Mouse (Mus musculus) CH12.LX (cell line): ENCODE measurements at regions not wholly inside any gene's neighbourhood (a gene's known extent, or its start where the extent isn't known, plus 50 kb on each side); places are given as distances from the start of the nearest gene placed in this dataset.

Experiments used
- DNase-seq: peaks from one replicate; pipeline ENCODE4 v3.0.0-alpha.2; 2013; ENCODE audit errors: extremely low read depth
- H3K27ac ChIP-seq: 2 replicates; pipeline ENCODE4 v1.5.1; 2012; ENCODE audit warnings: low read depth, mild to moderate bottlenecking, control low read depth, moderate library complexity; ENCODE audit not compliant: insufficient read depth
- H3K27me3 ChIP-seq: replicated peaks from 2 replicates; pipeline ENCODE3; 2012; ENCODE audit warnings: inconsistent platforms
- H3K36me3 ChIP-seq, 2 experiments: replicated peaks in 1 of 2; 2 replicates each; pipeline versions ENCODE3 to v1.6.1; 2012; ENCODE audit warnings: inconsistent platforms in 1 of 2, low read length in 1 of 2, mild to moderate bottlenecking in 1 of 2, mixed read lengths in 1 of 2, moderate library complexity in 1 of 2; ENCODE audit not compliant: control insufficient read depth in 1 of 2, insufficient read depth in 1 of 2
- H3K4me1 ChIP-seq, 2 experiments: 2 replicates each; pipeline ENCODE4 v1.6.1; 2012; ENCODE audit warnings: inconsistent platforms in 1 of 2, moderate library complexity in 1 of 2; ENCODE audit not compliant: insufficient read depth in 2 of 2, control insufficient read depth in 1 of 2
- H3K4me2 ChIP-seq: 2 replicates; pipeline ENCODE4 v1.6.1; 2012; ENCODE audit warnings: low read depth, mild to moderate bottlenecking, control low read depth; ENCODE audit not compliant: poor library complexity, insufficient read depth, severe bottlenecking
- H3K4me3 ChIP-seq, 3 experiments: fragments of 150-350 bp in 1 of 3; sonication (generic) in 1 of 3; replicated peaks in 1 of 3; 2 replicates each; pipeline versions ENCODE3 to v1.5.1; 2011 to 2012; ENCODE audit warnings: low read depth in 2 of 3, low read length in 2 of 3, mild to moderate bottlenecking in 2 of 3, moderate library complexity in 2 of 3, control low read depth in 1 of 3, improper control_type of control experiment in 1 of 3, inconsistent platforms in 1 of 3, mixed read lengths in 1 of 3; ENCODE audit not compliant: poor library complexity in 1 of 3
- H3K79me2 ChIP-seq: replicated peaks from 2 replicates; pipeline ENCODE4 v1.6.1; 2012; ENCODE audit warnings: mild to moderate bottlenecking, moderate library complexity; ENCODE audit not compliant: control insufficient read depth, poor library complexity, insufficient read depth, severe bottlenecking; ENCODE audit errors: extremely low read depth
- H3K9ac ChIP-seq: 2 replicates; pipeline ENCODE4 v1.6.1; 2012; ENCODE audit warnings: low read depth, mild to moderate bottlenecking, control low read depth, moderate library complexity; ENCODE audit not compliant: insufficient read depth
- H3K9me3 ChIP-seq: replicated peaks from 2 replicates; pipeline ENCODE3; 2012; ENCODE audit warnings: low read length, inconsistent platforms, mixed read lengths
- CHD1 ChIP-seq: IDR thresholded peaks from 2 replicates; pipeline ENCODE4 v1.6.1; 2012; ENCODE audit warnings: low read depth, low read length, improper control_type of control experiment, inconsistent platforms
- E2F4 ChIP-seq: IDR thresholded peaks from 2 replicates; pipeline ENCODE4 v1.6.1; 2011; ENCODE audit warnings: low read depth, low read length, improper control_type of control experiment; ENCODE audit not compliant: insufficient replicate concordance
- EP300 ChIP-seq: IDR thresholded peaks from 2 replicates; pipeline ENCODE4 v1.6.1; 2011; ENCODE audit warnings: low read length, improper control_type of control experiment
- ETS1 ChIP-seq: conservative IDR thresholded peaks from 2 replicates; pipeline ENCODE4 v1.6.1; 2012; ENCODE audit warnings: low read depth, mild to moderate bottlenecking, inconsistent platforms, low read length, improper control_type of control experiment, moderate library complexity
- HCFC1 ChIP-seq: IDR thresholded peaks from 2 replicates; pipeline ENCODE4 v1.6.1; 2012; ENCODE audit warnings: low read depth, mild to moderate bottlenecking, inconsistent platforms, low read length, improper control_type of control experiment
- IRF4 ChIP-seq: IDR thresholded peaks from 2 replicates; pipeline ENCODE4 v1.6.1; 2014; ENCODE audit warnings: low read depth, mild to moderate bottlenecking, inconsistent platforms, low read length, improper control_type of control experiment
- JUN ChIP-seq: IDR thresholded peaks from 2 replicates; pipeline ENCODE4 v1.6.1; 2011; ENCODE audit warnings: low read depth, mild to moderate bottlenecking, low read length, improper control_type of control experiment, moderate library complexity; ENCODE audit not compliant: insufficient read depth
- MAFK ChIP-seq: IDR thresholded peaks from 2 replicates; pipeline ENCODE4 v1.6.1; 2011; ENCODE audit warnings: low read length, improper control_type of control experiment; ENCODE audit not compliant: insufficient replicate concordance
- MAZ ChIP-seq: IDR thresholded peaks from 2 replicates; pipeline ENCODE4 v1.6.1; 2012; ENCODE audit warnings: low read depth, mild to moderate bottlenecking, inconsistent platforms, low read length, improper control_type of control experiment, moderate library complexity
- MEF2A ChIP-seq: IDR thresholded peaks from 2 replicates; pipeline ENCODE4 v1.6.1; 2014; ENCODE audit warnings: low read depth, mild to moderate bottlenecking, inconsistent platforms, low read length, improper control_type of control experiment, borderline replicate concordance
- MXI1 ChIP-seq: IDR thresholded peaks from 2 replicates; pipeline ENCODE4 v1.6.1; 2011; ENCODE audit warnings: mild to moderate bottlenecking, low read depth, low read length, improper control_type of control experiment
- MYC ChIP-seq: IDR thresholded peaks from 2 replicates; pipeline ENCODE4 v1.6.1; 2011; ENCODE audit warnings: low read depth, mild to moderate bottlenecking, improper control_type of control experiment, low read length
- NELFE ChIP-seq: IDR thresholded peaks from 2 replicates; pipeline ENCODE4 v1.6.1; 2011; ENCODE audit warnings: low read depth, low read length, improper control_type of control experiment
- NRF1 ChIP-seq: IDR thresholded peaks from 2 replicates; pipeline ENCODE4 v1.6.1; 2014; ENCODE audit warnings: low read depth, mild to moderate bottlenecking, inconsistent platforms, low read length, improper control_type of control experiment, moderate library complexity
- POLR2A ChIP-seq: IDR thresholded peaks from 2 replicates; pipeline ENCODE4 v1.6.1; 2011; ENCODE audit warnings: low read depth, mild to moderate bottlenecking, improper control_type of control experiment, low read length
- SIN3A ChIP-seq: IDR thresholded peaks from 2 replicates; pipeline ENCODE4 v1.6.1; 2012; ENCODE audit warnings: low read length, improper control_type of control experiment, inconsistent platforms
- SMC3 ChIP-seq: IDR thresholded peaks from 2 replicates; pipeline ENCODE4 v1.6.1; 2011; ENCODE audit warnings: low read depth, low read length, improper control_type of control experiment
- TCF12 ChIP-seq: IDR thresholded peaks from 2 replicates; pipeline ENCODE4 v1.6.1; 2014; ENCODE audit warnings: low read depth, mild to moderate bottlenecking, inconsistent platforms, low read length, improper control_type of control experiment
- USF2 ChIP-seq: conservative IDR thresholded peaks from 2 replicates; pipeline ENCODE4 v1.6.1; 2011; ENCODE audit warnings: low read depth, low read length, improper control_type of control experiment
- ZKSCAN1 ChIP-seq: IDR thresholded peaks from 2 replicates; pipeline ENCODE4 v1.6.1; 2012; ENCODE audit warnings: low read depth, inconsistent platforms, low read length, improper control_type of control experiment, borderline replicate concordance
- dilution Hi-C: fragments of 300-500 bp; cut with MboI; formaldehyde crosslinking; loops from 2 replicates; pipeline ENCODE4 v1.14.3; 2020; ENCODE audit warnings: low sequenced_read_pairs; ENCODE audit not compliant: extremely low pct_unique_long_range_greater_than_20kb, extremely low pct_ligation_motif_present
- in situ Hi-C: fragments of 300-500 bp; cut with MboI; formaldehyde crosslinking; loops from 3 replicates; pipeline ENCODE4 v1.14.3; 2019; ENCODE audit warnings: low sequenced_read_pairs, low pct_ligation_motif_present, low pct_unique_long_range_greater_than_20kb, mixed read lengths

DNA sequence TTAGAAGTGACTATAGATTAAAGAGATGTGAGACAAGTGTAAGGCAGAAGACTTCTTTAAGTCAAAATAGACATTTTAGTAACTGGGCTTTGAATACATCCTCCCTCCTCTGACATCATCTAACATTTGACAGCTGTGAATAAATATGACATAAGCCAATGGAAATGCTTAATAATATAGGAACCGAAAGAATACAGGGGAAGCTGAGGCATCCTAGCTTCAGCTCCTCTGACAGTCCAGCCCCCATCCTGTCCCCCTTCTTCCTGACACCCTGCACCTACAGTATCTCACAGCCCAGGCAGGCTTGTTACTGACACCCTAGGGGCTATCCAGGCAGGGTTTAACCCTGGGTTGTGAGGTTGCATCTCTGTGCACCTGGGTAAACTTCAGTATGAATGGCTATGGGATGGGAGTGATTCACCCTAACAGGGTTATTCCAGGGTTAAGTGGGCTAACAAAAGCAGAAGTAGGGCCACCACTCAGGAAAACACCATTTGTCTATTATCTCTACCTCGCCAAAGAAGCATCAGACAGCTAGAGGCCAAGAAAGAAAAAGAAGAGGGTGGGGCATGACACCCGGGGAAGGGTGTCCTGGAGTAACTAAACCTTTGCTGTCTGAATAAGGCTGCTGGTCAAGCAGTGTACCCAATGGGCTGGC is 158.6 kb upstream of the Dyrk2 start (continued):
- no peak for TF ChIP-seq NELFE
- no peak for TF ChIP-seq HCFC1
- no peak for TF ChIP-seq MXI1
- TF ChIP-seq POLR2A, result no peak
- no peak for TF ChIP-seq CHD1
- peak; percentile 48 for TF ChIP-seq IRF4
- TF ChIP-seq EP300, result peak; percentile 67; the same call in 1 of the 2 replicates
- TF ChIP-seq JUN, result peak; percentile 17; the same call in 1 of the 2 replicates

DNA sequence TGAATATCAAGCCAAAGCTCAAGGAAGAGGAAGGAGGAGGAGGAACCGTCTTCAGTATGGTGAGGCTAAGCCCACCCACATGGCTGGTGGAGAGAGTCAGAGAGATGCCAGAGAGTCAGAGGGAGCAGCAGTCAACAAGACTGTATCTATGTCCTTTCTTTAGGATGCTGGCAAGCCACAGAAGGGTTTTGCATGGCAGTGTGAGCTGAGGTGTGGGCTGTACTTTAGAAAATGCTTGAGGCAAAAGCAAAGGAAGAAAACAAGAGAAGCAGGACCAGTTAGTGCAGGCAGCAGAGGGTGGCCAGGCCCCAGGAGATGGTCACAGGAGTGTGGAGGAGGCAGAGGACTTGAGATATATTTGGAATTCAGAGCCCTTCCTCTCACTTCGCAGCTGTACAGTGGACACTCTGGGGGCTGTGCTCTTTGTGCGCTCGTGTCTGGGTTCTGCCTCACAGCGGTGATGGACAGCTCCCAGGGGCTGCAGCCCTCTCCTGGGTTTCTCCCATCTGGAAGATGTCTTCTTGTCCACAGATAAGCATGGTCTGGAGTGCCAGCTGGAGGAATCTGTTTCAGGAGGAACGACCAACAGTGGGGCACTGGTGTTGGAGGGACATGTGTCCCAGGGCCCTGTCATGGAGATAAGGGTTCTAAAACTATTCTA is 157.4 kb upstream of the Dyrk2 start:
- Histone ChIP-seq H3K9me3 (no peaks in the 10 kb centered on the region), H3K4me2 (no peak overlapping the region), H3K9ac (no peak overlapping the region), H3K36me3 (no peaks in the 10 kb centered on the region), H3K27ac (no peak overlapping the region), H3K4me3 (no peak overlapping the region), H3K79me2 (no peaks in the 10 kb centered on the region), H3K27me3 (no peaks in the 10 kb centered on the region), H3K4me1 (peaks cover 0 to 62% of the 10 kb centered on the region in 2 experiments; a peak in 2 of 4 replicates)
- dilution Hi-C loops, result no loop called here
- TF ChIP-seq MYC (no peak), ZKSCAN1 (no peak), USF2 (no peak), MAFK (no peak), MAZ (no peak), SIN3A (no peak), MEF2A (no peak), SMC3 (no peak), ETS1 (no peak)
- in situ Hi-C loops, result no loop called here
- no peak for DNase-seq

DNA sequence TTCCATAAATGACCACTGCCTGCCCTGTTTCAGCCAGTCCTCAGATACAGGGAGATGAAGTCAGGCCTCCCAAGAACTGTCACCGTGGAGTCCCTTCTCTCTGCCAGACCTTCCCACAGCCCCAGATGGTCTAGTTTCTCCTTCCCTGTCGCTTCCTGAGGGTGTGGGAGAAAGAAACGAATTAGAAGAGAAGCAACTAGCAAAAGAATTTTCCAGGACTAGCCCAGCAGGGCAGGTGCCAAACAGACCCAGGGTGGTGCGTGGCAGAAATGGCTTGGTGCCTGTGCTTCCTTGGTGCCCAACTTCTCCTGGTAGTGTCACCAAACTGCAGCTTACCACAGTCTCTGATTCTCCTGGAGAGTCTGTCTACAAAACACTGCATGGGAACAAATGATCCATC is 156.3 kb upstream of the Dyrk2 start:
- Histone ChIP-seq H3K4me3 (no peak overlapping the region), H3K36me3 (no peaks in the 10 kb centered on the region), H3K4me1 (peaks cover 0 to 57% of the 10 kb centered on the region in 2 experiments; a peak in 2 of 4 replicates), H3K79me2 (no peaks in the 10 kb centered on the region), H3K27me3 (no peaks in the 10 kb centered on the region), H3K27ac (no peak overlapping the region), H3K9ac (no peak overlapping the region), H3K4me2 (no peak overlapping the region), H3K9me3 (no peaks in the 10 kb centered on the region)
- in situ Hi-C loops (no loop called here), dilution Hi-C loops (no loop called here)
- TF ChIP-seq TCF12 (no peak), E2F4 (no peak), NRF1 (peak; percentile 33; the same call in 1 of the 2 replicates)
- no peak for DNase-seq
